Mouse (Mus musculus): ENCODE results near the gene Net1. TPM values are rescaled to one million over a fixed set of nuclear protein-coding genes. Genes with fewer than 3 reads are reported as not detected.

Gene Net1
- polyA plus RNA-seq, 1 experiment from 2014 or later, result 31.9 TPM

Small RNAs within 50 kb of the gene (microRNA-seq; reads per million reads assigned to microRNA genes)
- not detected for gene Gm22460

Other genes starting within 250 kb of the Net1 start
- gene Calml3, start 113.9 kb downstream of the Net1 start, polyA plus RNA-seq (2014; fragmentation: Nextera tagmentation; extraction: Ambion mirVana), result not detected in 2 replicates
- not detected in 2 replicates for gene Calm4, start 80.5 kb downstream of the Net1 start, polyA plus RNA-seq (2014; fragmentation: Nextera tagmentation; extraction: Ambion mirVana)
- gene Calm5, start 64.0 kb downstream of the Net1 start, polyA plus RNA-seq (2014; fragmentation: Nextera tagmentation; extraction: Ambion mirVana), result not detected in 2 replicates
- gene Tubal3, start 54 bp upstream of the Net1 start, polyA plus RNA-seq (2014; fragmentation: Nextera tagmentation; extraction: Ambion mirVana), result not detected in 2 replicates
- gene Ucn3, start 27.1 kb upstream of the Net1 start, polyA plus RNA-seq (2014; fragmentation: Nextera tagmentation; extraction: Ambion mirVana), result not detected in 2 replicates
- 2.0 and 3.1 TPM in 2 replicates for gene Akr1c14, start 130.8 kb upstream of the Net1 start, polyA plus RNA-seq (2014; fragmentation: Nextera tagmentation; extraction: Ambion mirVana)
- gene Akr1c18, start 232.4 kb upstream of the Net1 start, polyA plus RNA-seq (2014; fragmentation: Nextera tagmentation; extraction: Ambion mirVana), result 0.39 TPM in 1 of 2 replicates, not detected in the other